ENCODE assay signal across 8 mouse cellular contexts in the genomic region with DNA sequence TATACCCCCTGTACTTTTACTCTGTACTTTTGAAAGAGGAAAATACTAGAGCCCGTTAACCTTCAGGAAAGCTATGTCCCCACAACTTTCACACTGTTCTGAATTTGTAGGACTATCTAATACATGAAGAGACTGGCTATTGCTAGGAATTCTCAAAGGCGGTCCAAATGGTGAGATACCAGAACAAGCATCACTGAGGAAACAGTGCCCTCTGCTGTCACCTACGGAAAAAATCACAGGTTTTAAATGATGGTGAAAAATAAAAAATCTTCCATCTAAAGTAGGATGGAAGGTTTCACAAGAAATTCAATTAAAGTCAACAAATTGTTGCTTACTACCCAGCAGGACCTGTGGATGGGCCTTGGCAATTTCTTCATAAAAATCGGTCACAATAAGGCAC.
DNase-seq lines count a peak whose midpoint lies in the region; ATAC-seq and TF ChIP-seq lines count a peak whose summit lies in the region.
"Had no signal": no experiment of that assay in that cellular context is flagged by ENCODE, and none has a peak within 500 bp of the region (broad histone marks: within the 10 kb centered on the region; RNA-seq: fewer than 3 reads in every experiment).

No protein-coding gene starts in this region.

- peak; percentile 24 to 76; a peak in 3 of 4 replicates for TF ChIP-seq CTCF in CH12.LX (conservative IDR thresholded peaks at IDR 0.05 in 1 of 2, IDR thresholded peaks at IDR 0.05 in 1 of 2; ENCODE audit: low read depth in 2 of 2, low read length in 2 of 2)

- peak; percentile 32 for DNase-seq in hindbrain, embryonic 11.5 days (ENCODE audit: low spot score)
- DNase-seq in 3T3-L1 (ENCODE audit: low read depth, low spot score) (peak; percentile 86), CH12.LX (ENCODE audit: extremely low read depth) (peak; percentile 26)
- DNase-seq in embryonic facial prominence, embryonic 14.5 days (ENCODE audit: low spot score), result peak; percentile 41
- no peak for DNase-seq in ovary, postnatal 10 days (ENCODE audit: low spot score)

- ATAC-seq in hindbrain, embryonic 11.5 days (ENCODE audit: low FRiP score), result no peak
- no peak for ATAC-seq in hindbrain, embryonic 13.5 days (ENCODE audit: low FRiP score)
- no peak for ATAC-seq in embryonic facial prominence, embryonic 14.5 days (ENCODE audit: low read depth)
- ATAC-seq in forebrain, embryonic 16.5 days, result no peak

- no peaks in the 10 kb centered on the region for H3K79me2 ChIP-seq in CH12.LX (replicated peaks; ENCODE audit: control insufficient read depth, extremely low read depth, insufficient read depth, poor library complexity, severe bottlenecking)

- TF ChIP-seq EP300 in CH12.LX (IDR thresholded peaks at IDR 0.05; ENCODE audit: low read length), result no peak

- in situ Hi-C loops in CH12.LX (cut with MboI; ENCODE audit: low pct_ligation_motif_present, low pct_unique_long_range_greater_than_20kb, low sequenced_read_pairs), result no loop called here

- H3K27me3 ChIP-seq in hindbrain, embryonic 11.5 days (ENCODE audit: control insufficient read depth, insufficient read depth, low read length), result no peaks in the 10 kb centered on the region
- H3K27me3 ChIP-seq in hindbrain, embryonic 13.5 days, result no peaks in the 10 kb centered on the region
- H3K27me3 ChIP-seq in CH12.LX (replicated peaks), result no peaks in the 10 kb centered on the region
- H3K27me3 ChIP-seq in embryonic facial prominence, embryonic 14.5 days (replicated peaks; ENCODE audit: control insufficient read depth, insufficient read depth, low read length), result no peaks in the 10 kb centered on the region
- no peaks in the 10 kb centered on the region for H3K27me3 ChIP-seq in forebrain, embryonic 16.5 days (replicated peaks; ENCODE audit: control insufficient read depth, insufficient read depth, low read length)
- H3K27me3 ChIP-seq: embryonic facial prominence, embryonic 12.5 days had no signal

- no peaks in the 10 kb centered on the region for H3K4me1 ChIP-seq in hindbrain, embryonic 11.5 days (replicated peaks; ENCODE audit: control insufficient read depth, insufficient read depth, low read length)
- H3K4me1 ChIP-seq in hindbrain, embryonic 13.5 days (replicated peaks), result no peaks in the 10 kb centered on the region
- no peaks in the 10 kb centered on the region for H3K4me1 ChIP-seq in CH12.LX (ENCODE audit: control insufficient read depth in 1 of 2, insufficient read depth in 2 of 2)
- no peaks in the 10 kb centered on the region for H3K4me1 ChIP-seq in embryonic facial prominence, embryonic 14.5 days (ENCODE audit: control insufficient read depth, insufficient read depth, low read length)
- no peaks in the 10 kb centered on the region for H3K4me1 ChIP-seq in forebrain, embryonic 16.5 days (replicated peaks; ENCODE audit: control insufficient read depth, insufficient read depth, low read length)
- H3K4me1 ChIP-seq: embryonic facial prominence, embryonic 12.5 days had no signal

- no peak overlapping the region for H3K27ac ChIP-seq in hindbrain, embryonic 11.5 days (ENCODE audit: low read depth, low read length)
- H3K27ac ChIP-seq in hindbrain, embryonic 13.5 days, result no peak overlapping the region
- no peak overlapping the region for H3K27ac ChIP-seq in CH12.LX (ENCODE audit: insufficient read depth, low read depth)
- no peak overlapping the region for H3K27ac ChIP-seq in embryonic facial prominence, embryonic 14.5 days (replicated peaks; ENCODE audit: low read depth, low read length)
- no peak overlapping the region for H3K27ac ChIP-seq in forebrain, embryonic 16.5 days (ENCODE audit: low read length)
- H3K27ac ChIP-seq: embryonic facial prominence, embryonic 12.5 days had no signal

- peak; percentile 76 for TF ChIP-seq RAD21 in CH12.LX (IDR thresholded peaks at IDR 0.05; ENCODE audit: low read depth, low read length)

- no peaks in the 10 kb centered on the region for H3K36me3 ChIP-seq in hindbrain, embryonic 11.5 days (ENCODE audit: control insufficient read depth, insufficient read depth, low read length)
- no peaks in the 10 kb centered on the region for H3K36me3 ChIP-seq in hindbrain, embryonic 13.5 days
- no peaks in the 10 kb centered on the region for H3K36me3 ChIP-seq in CH12.LX (replicated peaks in 1 of 2; ENCODE audit: control insufficient read depth in 1 of 2, insufficient read depth in 1 of 2, low read length in 1 of 2)
- no peaks in the 10 kb centered on the region for H3K36me3 ChIP-seq in embryonic facial prominence, embryonic 14.5 days (ENCODE audit: control insufficient read depth, insufficient read depth, low read length)
- no peaks in the 10 kb centered on the region for H3K36me3 ChIP-seq in forebrain, embryonic 16.5 days (ENCODE audit: control insufficient read depth, insufficient read depth)
- H3K36me3 ChIP-seq: embryonic facial prominence, embryonic 12.5 days had no signal

- no peak overlapping the region for H3K4me3 ChIP-seq in hindbrain, embryonic 11.5 days (ENCODE audit: low read depth, low read length)
- no peak overlapping the region for H3K4me3 ChIP-seq in hindbrain, embryonic 13.5 days
- H3K4me3 ChIP-seq in CH12.LX (replicated peaks in 1 of 3; ENCODE audit: low read depth in 2 of 3, low read length in 2 of 3, poor library complexity in 1 of 3), result no peak overlapping the region
- no peak overlapping the region for H3K4me3 ChIP-seq in embryonic facial prominence, embryonic 14.5 days (ENCODE audit: low read depth, low read length)
- H3K4me3 ChIP-seq in forebrain, embryonic 16.5 days (replicated peaks; ENCODE audit: low read length), result no peak overlapping the region
- H3K4me3 ChIP-seq: embryonic facial prominence, embryonic 12.5 days had no signal

- TF ChIP-seq POLR2A in CH12.LX (IDR thresholded peaks at IDR 0.05; ENCODE audit: low read depth, low read length), result no peak

- no peaks in the 10 kb centered on the region for H3K9me3 ChIP-seq in hindbrain, embryonic 11.5 days (ENCODE audit: control insufficient read depth, low read length)
- H3K9me3 ChIP-seq in hindbrain, embryonic 13.5 days, result no peaks in the 10 kb centered on the region
- no peaks in the 10 kb centered on the region for H3K9me3 ChIP-seq in CH12.LX (replicated peaks; ENCODE audit: low read length)
- no peaks in the 10 kb centered on the region for H3K9me3 ChIP-seq in embryonic facial prominence, embryonic 14.5 days (ENCODE audit: control insufficient read depth, low read length)
- H3K9me3 ChIP-seq in forebrain, embryonic 16.5 days (ENCODE audit: control insufficient read depth, low read length), result no peaks in the 10 kb centered on the region
- H3K9me3 ChIP-seq: embryonic facial prominence, embryonic 12.5 days had no signal

- dilution Hi-C loops in CH12.LX (cut with MboI; ENCODE audit: extremely low pct_ligation_motif_present, extremely low pct_unique_long_range_greater_than_20kb, low sequenced_read_pairs), result no loop called here

- WGBS in hindbrain, embryonic 11.5 days, result 35% methylated on average over 4 of the region's 4 CpGs
- 35% methylated on average over 4 of the region's 4 CpGs for WGBS in hindbrain, embryonic 13.5 days
- WGBS in embryonic facial prominence, embryonic 14.5 days, result 31% methylated on average over 4 of the region's 4 CpGs
- WGBS in forebrain, embryonic 16.5 days, result 33% methylated on average over 4 of the region's 4 CpGs

- H3K9ac ChIP-seq in hindbrain, embryonic 11.5 days (ENCODE audit: low read depth, low read length), result no peak overlapping the region
- H3K9ac ChIP-seq in hindbrain, embryonic 13.5 days, result no peak overlapping the region
- H3K9ac ChIP-seq in CH12.LX (ENCODE audit: insufficient read depth, low read depth), result no peak overlapping the region
- H3K9ac ChIP-seq in embryonic facial prominence, embryonic 14.5 days (ENCODE audit: low read depth, low read length), result no peak overlapping the region
- no peak overlapping the region for H3K9ac ChIP-seq in forebrain, embryonic 16.5 days (replicated peaks; ENCODE audit: low read depth, low read length)
- H3K9ac ChIP-seq: embryonic facial prominence, embryonic 12.5 days had no signal

- no peak overlapping the region for H3K4me2 ChIP-seq in hindbrain, embryonic 11.5 days (replicated peaks; ENCODE audit: low read depth, low read length)
- H3K4me2 ChIP-seq in hindbrain, embryonic 13.5 days, result no peak overlapping the region
- no peak overlapping the region for H3K4me2 ChIP-seq in CH12.LX (ENCODE audit: insufficient read depth, low read depth, poor library complexity, severe bottlenecking)
- no peak overlapping the region for H3K4me2 ChIP-seq in embryonic facial prominence, embryonic 14.5 days (ENCODE audit: low read depth, low read length)
- H3K4me2 ChIP-seq in forebrain, embryonic 16.5 days (ENCODE audit: low read length), result no peak overlapping the region
- H3K4me2 ChIP-seq: embryonic facial prominence, embryonic 12.5 days had no signal

TF ChIP-seq in CH12.LX, 34 proteins besides CTCF, POLR2A, EP300 and RAD21:
- TF ChIP-seq CHD1 (IDR thresholded peaks at IDR 0.05; ENCODE audit: low read depth, low read length), result no peak
- TF ChIP-seq ZNF384 (IDR thresholded peaks at IDR 0.05; ENCODE audit: low read depth, low read length), result no peak
- TF ChIP-seq ETS1 (conservative IDR thresholded peaks at IDR 0.05; ENCODE audit: low read depth, low read length), result no peak
- TF ChIP-seq SMC3 (IDR thresholded peaks at IDR 0.05; ENCODE audit: low read depth, low read length), result peak; percentile 55
- no peak for TF ChIP-seq UBTF (IDR thresholded peaks at IDR 0.05; ENCODE audit: low read depth, low read length)
- TF ChIP-seq ELF1 (IDR thresholded peaks at IDR 0.05; ENCODE audit: low read depth, low read length), result no peak
- TF ChIP-seq HCFC1 (IDR thresholded peaks at IDR 0.05; ENCODE audit: low read depth, low read length), result no peak
- no peak for TF ChIP-seq USF1 (IDR thresholded peaks at IDR 0.05; ENCODE audit: low read depth, low read length)
